ENCODE assay signal across 9 mouse cellular contexts in the genomic region with DNA sequence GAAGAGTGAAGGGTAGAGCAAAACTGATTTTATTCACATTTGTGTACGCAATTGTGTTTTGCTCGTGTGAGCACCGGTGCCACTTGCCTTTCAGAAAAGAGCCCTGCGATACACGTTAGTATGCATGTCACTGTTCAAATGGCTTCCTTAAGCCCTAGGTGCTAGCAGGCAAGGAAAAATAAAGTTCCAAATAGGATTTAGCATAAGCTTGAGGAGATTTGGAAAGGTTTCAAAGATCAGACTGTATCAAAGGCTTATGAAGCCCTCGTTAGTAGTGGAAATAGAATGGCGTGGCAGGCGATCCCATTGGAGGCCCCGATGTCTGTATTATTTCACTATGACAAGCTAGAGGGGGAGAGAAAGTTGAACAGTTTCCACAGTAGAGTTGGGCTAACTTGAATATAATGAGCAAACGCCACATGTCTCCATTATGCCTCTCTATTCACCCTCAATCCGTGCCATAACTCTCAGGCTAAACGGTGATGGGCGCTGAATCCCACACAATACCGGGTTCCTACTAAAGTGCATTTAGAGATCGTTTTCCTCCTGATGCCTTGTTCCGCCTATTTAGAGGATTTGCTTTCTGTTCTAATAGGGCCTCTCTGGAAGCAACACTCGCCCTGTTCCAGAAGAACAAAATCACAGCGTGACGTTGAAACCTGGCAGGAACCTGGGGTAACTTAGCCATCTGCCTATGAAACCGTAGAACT. TPM values are rescaled to one million over a fixed set of nuclear protein-coding genes. Genes with fewer than 3 reads are reported as not detected.
DNase-seq lines count a peak whose midpoint lies in the region; ATAC-seq and TF ChIP-seq lines count a peak whose summit lies in the region.
"Had no signal": no experiment of that assay in that cellular context is flagged by ENCODE, and none has a peak within 500 bp of the region (broad histone marks: within the 10 kb centered on the region; RNA-seq: fewer than 3 reads in every experiment).

No protein-coding gene starts in this region.

- ATAC-seq in lung, postnatal 0 days: no peak
- ATAC-seq in liver, embryonic 16.5 days (ENCODE audit: low read depth): no peak
- no peak for ATAC-seq in stomach, postnatal 0 days (ENCODE audit: low FRiP score, low TSS enrichment)

- H3K36me3 ChIP-seq in lung, postnatal 0 days (ENCODE audit: insufficient read depth, low read length): no peaks in the 10 kb centered on the region
- no peaks in the 10 kb centered on the region for H3K36me3 ChIP-seq in liver, embryonic 16.5 days (ENCODE audit: control insufficient read depth, insufficient read depth)
- no peaks in the 10 kb centered on the region for H3K36me3 ChIP-seq in stomach, postnatal 0 days (ENCODE audit: control insufficient read depth, insufficient read depth, low read length)

- H3K9me3 ChIP-seq in lung, postnatal 0 days (ENCODE audit: low read length): no peaks in the 10 kb centered on the region
- no peaks in the 10 kb centered on the region for H3K9me3 ChIP-seq in liver, embryonic 16.5 days (replicated peaks; ENCODE audit: control insufficient read depth, low read length)
- no peaks in the 10 kb centered on the region for H3K9me3 ChIP-seq in stomach, postnatal 0 days (ENCODE audit: control insufficient read depth, low read length)

- peak overlapping the region; percentile 56; the same call in 1 of the 2 replicates for H3K4me2 ChIP-seq in lung, postnatal 0 days (replicated peaks; ENCODE audit: low read depth, low read length)
- 0 out of 2 replicates have a peak overlapping the region, but pooled peaks have one; percentile 46 for H3K4me2 ChIP-seq in liver, embryonic 16.5 days (ENCODE audit: low read depth, low read length)
- H3K4me2 ChIP-seq in stomach, postnatal 0 days (replicated peaks; ENCODE audit: low read depth): peak overlapping the region; percentile 59

- 3% methylated on average over 20 of the region's 20 CpGs for WGBS in lung, postnatal 0 days
- 5% methylated on average over 20 of the region's 20 CpGs for WGBS in lung, adult 2 months
- 3% methylated on average over 20 of the region's 20 CpGs for whole genome bisulfite sequencing in liver, embryonic 16.5 days (ENCODE audit: insufficient replicate concordance)
- WGBS in stomach, postnatal 0 days: 4% methylated on average over 20 of the region's 20 CpGs

- TF ChIP-seq CTCF in lung, postnatal 0 days (IDR thresholded peaks at IDR 0.05): no peak
- no peak for TF ChIP-seq CTCF in lung, adult 2 months (IDR thresholded peaks at IDR 0.05; ENCODE audit: insufficient read depth, low read length)
- TF ChIP-seq CTCF in stomach, postnatal 0 days (IDR thresholded peaks at IDR 0.05; ENCODE audit: low read depth): no peak

- TF ChIP-seq POLR2A in lung, adult 2 months (IDR thresholded peaks at IDR 0.05; ENCODE audit: borderline replicate concordance, extremely low read depth, low read depth, low read length): no peak

- no peak overlapping the region for H3K27ac ChIP-seq in lung, postnatal 0 days (ENCODE audit: low read length)
- no peak overlapping the region for H3K27ac ChIP-seq in liver, embryonic 16.5 days (ENCODE audit: low read length)
- no peak overlapping the region for H3K27ac ChIP-seq in stomach, postnatal 0 days (replicated peaks)

- H3K9ac ChIP-seq in lung, postnatal 0 days (replicated peaks; ENCODE audit: low read depth): no peak overlapping the region
- H3K9ac ChIP-seq in liver, embryonic 16.5 days (ENCODE audit: low read depth, low read length): no peak overlapping the region
- H3K9ac ChIP-seq in stomach, postnatal 0 days (ENCODE audit: low read length): no peak overlapping the region

- H3K27me3 ChIP-seq in lung, postnatal 0 days (replicated peaks; ENCODE audit: insufficient read depth, low read length): peaks cover 75% of the 10 kb centered on the region
- H3K27me3 ChIP-seq in liver, embryonic 16.5 days (ENCODE audit: control insufficient read depth, insufficient read depth, low read depth, low read length): peaks cover 82% of the 10 kb centered on the region
- H3K27me3 ChIP-seq in stomach, postnatal 0 days (ENCODE audit: control insufficient read depth, insufficient read depth, low read length): peaks cover 24% of the 10 kb centered on the region; the same call in 1 of the 2 replicates

- TF ChIP-seq EP300 in lung, postnatal 0 days (IDR thresholded peaks at IDR 0.05): no peak
- no peak for TF ChIP-seq EP300 in stomach, postnatal 0 days (optimal IDR thresholded peaks at IDR 0.05)

- peaks cover 11% of the 10 kb centered on the region; the same call in 1 of the 2 replicates for H3K4me1 ChIP-seq in lung, postnatal 0 days (ENCODE audit: insufficient read depth, low read depth, low read length)
- H3K4me1 ChIP-seq in lung, adult 2 months (ENCODE audit: control insufficient read depth, insufficient read depth, low read length): no peaks in the 10 kb centered on the region
- no peaks in the 10 kb centered on the region; the same call in 1 of the 2 replicates for H3K4me1 ChIP-seq in liver, embryonic 16.5 days (ENCODE audit: control insufficient read depth, low read depth, low read length)
- H3K4me1 ChIP-seq in stomach, postnatal 0 days (replicated peaks; ENCODE audit: control insufficient read depth, insufficient read depth): peaks cover 5% of the 10 kb centered on the region

- DNase-seq in cerebellum, adult 9-10 months: peak; percentile 13
- DNase-seq in cerebellum, adult 9-11 months: no peak
- no peak for DNase-seq in lung, postnatal 0 days (ENCODE audit: low spot score)
- no peak for DNase-seq in lung, adult 2 months
- no peak for DNase-seq in stomach, postnatal 0 days (ENCODE audit: low spot score)
- DNase-seq in left cerebral cortex, adult 8-10 months (ENCODE audit: low spot score in 2 of 2): no peak
- DNase-seq in kidney, postnatal 10 days: no peak

- peak overlapping the region; percentile 24 for H3K4me3 ChIP-seq in lung, postnatal 0 days (ENCODE audit: low read depth, low read length)
- H3K4me3 ChIP-seq in lung, adult 2 months (replicated peaks; ENCODE audit: extremely low read depth, low read depth, low read length): no peak overlapping the region
- no peak overlapping the region for H3K4me3 ChIP-seq in liver, embryonic 16.5 days (ENCODE audit: low read depth, low read length)
- peak overlapping the region; percentile 33 for H3K4me3 ChIP-seq in stomach, postnatal 0 days (ENCODE audit: low read depth, low read length)

RNA-seq across cellular contexts. Expression of a gene that starts 0.8 kb away (rescaled TPM):
- not detected in 2 replicates for polyA plus RNA-seq in lung, postnatal 0 days (2015; fragmentation: Nextera tagmentation; extraction: Ambion mirVana)
- 0.08 TPM in 1 of 2 replicates, not detected in the other for polyA plus RNA-seq in lung, adult 2 months (2012; rRNA removed)
- polyA plus RNA-seq in liver, embryonic 16.5 days (2015; fragmentation: Nextera tagmentation; extraction: Ambion mirVana): not detected in 2 replicates
- polyA plus RNA-seq in stomach, postnatal 0 days (2015; fragmentation: Nextera tagmentation; extraction: Ambion mirVana): 0.97 and 1.6 TPM in 2 replicates
- 10 to 100 TPM; 34.6 to 46.7 (median 41.4) TPM for total RNA-seq in left cerebral cortex, adult 8-10 months (2022)
- total RNA-seq: megakaryocyte-erythroid progenitor cell, adult 5-6 weeks had no signal

Comparison
In these comparisons a context has a peak if more than half of its experiments do, and no peak if none do; other contexts are left out.
1. H3K4me3 ChIP-seq: peak in lung, postnatal 0 days (single experiment) and stomach, postnatal 0 days (single experiment); none in lung, adult 2 months (single experiment) and liver, embryonic 16.5 days (single experiment).
2. Peak in every context shown above with its lines, with median percentiles within 50 percentile points of each other: H3K4me2 ChIP-seq.